Mouse (Mus musculus) hindbrain, embryonic 16.5 days (tissue): ENCODE results near the gene Il1r1. TPM values are rescaled to one million over a fixed set of nuclear protein-coding genes. Genes with fewer than 3 reads are reported as not detected.

ENCODE experiments used
- ATAC-seq: fragments of 200-750 bp; cut with Nextera tagmentation; 2 replicates; pipeline ENCODE4 v1.8.0; 2017; ENCODE audit warnings: moderate TSS enrichment, moderate library complexity
- H3K27ac ChIP-seq: fragments of 300-500 bp; sonication (generic); 2 replicates; pipeline ENCODE4 v1.5.1; 2014; ENCODE audit warnings: low read depth, mild to moderate bottlenecking, control low read depth, low read length, moderate library complexity
- H3K27me3 ChIP-seq: fragments of 300-500 bp; sonication (generic); replicated peaks from 2 replicates; pipeline ENCODE4 v1.6.1; 2014; ENCODE audit warnings: low read length; ENCODE audit not compliant: control insufficient read depth, insufficient read depth
- H3K36me3 ChIP-seq: fragments of 300-500 bp; sonication (generic); 2 replicates; pipeline ENCODE4 v1.6.1; 2014; ENCODE audit warnings: mild to moderate bottlenecking, low read length, moderate library complexity, mixed read lengths; ENCODE audit not compliant: control insufficient read depth, insufficient read depth
- H3K4me1 ChIP-seq: fragments of 300-500 bp; sonication (generic); 2 replicates; pipeline ENCODE4 v1.6.1; 2014; ENCODE audit warnings: low read depth, low read length; ENCODE audit not compliant: control insufficient read depth, insufficient read depth
- H3K4me2 ChIP-seq: fragments of 300-500 bp; sonication (generic); 2 replicates; pipeline ENCODE4 v1.6.1; 2014; ENCODE audit warnings: mild to moderate bottlenecking, low read length, control low read depth, moderate library complexity
- H3K4me3 ChIP-seq: fragments of 300-500 bp; sonication (generic); 2 replicates; pipeline ENCODE4 v1.5.1; 2014; ENCODE audit warnings: mild to moderate bottlenecking, low read length, control low read depth, moderate library complexity
- H3K9ac ChIP-seq: fragments of 300-500 bp; sonication (generic); 2 replicates; pipeline ENCODE4 v1.6.1; 2014; ENCODE audit warnings: low read depth, mild to moderate bottlenecking, control low read depth, low read length, moderate library complexity
- H3K9me3 ChIP-seq: fragments of 300-500 bp; sonication (generic); 2 replicates; pipeline ENCODE4 v1.6.1; 2014; ENCODE audit warnings: mild to moderate bottlenecking, low read length, moderate library complexity; ENCODE audit not compliant: control insufficient read depth
- WGBS: fragments of 180-500 bp; shearing (Covaris S2); extraction: QIAGEN DNeasy Blood & Tissue Kit; methylation state at CpG from one replicate; pipeline ENCODE4 v1.1.7; 2014; 5-methylcytosine and 5-hydroxymethylcytosine counted together
- polyA plus RNA-seq: library from polyadenylated mRNA; unstranded; fragments of >200 nt; fragmentation: Nextera tagmentation; extraction: Ambion mirVana; gene quantifications from 2 replicates; pipeline ENCODE4 v1.2.1, GENCODE M21; 2015

The Il1r1 gene
- polyA plus RNA-seq, 1 experiment from 2014 or later, result 0.75 TPM

DNA sequence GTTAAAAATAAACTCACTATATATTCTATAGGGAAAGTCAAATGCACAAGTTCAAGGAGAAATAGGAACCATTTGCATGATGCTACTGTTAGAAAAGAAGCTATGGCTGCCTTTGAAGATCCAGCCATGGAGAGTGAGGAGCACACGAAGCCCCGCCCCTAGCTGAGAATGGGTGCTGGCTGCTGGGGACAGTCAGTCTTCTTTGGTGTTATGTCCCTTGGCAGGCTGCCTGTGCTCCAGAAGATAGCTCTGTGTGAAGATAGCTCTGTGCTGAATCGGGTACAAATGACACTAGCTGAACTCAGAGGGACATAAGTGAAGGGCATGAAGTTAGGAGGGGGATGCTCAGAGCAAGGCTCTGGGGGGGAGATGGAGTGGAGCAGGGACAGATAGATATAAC lies 86.2 kb downstream of the Il1r1 start:
- no peaks in the 10 kb centered on the region for H3K27me3 ChIP-seq
- ATAC-seq, result no peak

DNA sequence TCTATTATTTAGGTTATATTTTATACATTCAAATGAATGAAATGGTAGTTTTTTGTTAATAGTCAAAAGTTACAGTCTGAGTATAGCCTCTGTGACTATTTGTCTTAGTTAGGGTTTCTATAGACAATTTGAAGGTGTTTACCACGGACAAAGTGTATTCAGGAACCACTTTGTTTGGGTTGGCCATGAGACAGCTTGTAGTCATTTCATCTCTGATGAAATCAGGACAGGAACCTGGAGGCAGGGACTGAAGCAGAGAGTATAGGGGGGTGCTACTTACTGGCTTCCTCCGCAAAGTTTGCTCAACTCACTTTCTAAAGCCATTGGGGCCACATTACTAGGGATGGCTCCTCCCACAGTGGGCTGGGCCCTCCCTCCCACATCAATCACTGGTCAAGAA lies 86.7 kb downstream of the Il1r1 start:
- Histone ChIP-seq H3K36me3 (no peaks in the 10 kb centered on the region), H3K4me1 (no peaks in the 10 kb centered on the region), H3K4me3 (no peak overlapping the region), H3K4me2 (no peak overlapping the region), H3K27ac (no peak overlapping the region), H3K9ac (no peak overlapping the region), H3K9me3 (no peaks in the 10 kb centered on the region), H3K27me3 (no peaks in the 10 kb centered on the region)
- WGBS, result 86% methylated on average over 2 of the region's 2 CpGs
- ATAC-seq, result no peak

More for the DNA sequence above, 86.2 kb downstream of the Il1r1 start:
- no peak overlapping the region for H3K27ac ChIP-seq
- no peaks in the 10 kb centered on the region for H3K4me1 ChIP-seq
- no peak overlapping the region for H3K4me2 ChIP-seq
- H3K4me3 ChIP-seq, result no peak overlapping the region
- no peaks in the 10 kb centered on the region for H3K36me3 ChIP-seq
- no peak overlapping the region for H3K9ac ChIP-seq
- WGBS, result 86% methylated on average over 3 of the region's 3 CpGs
- H3K9me3 ChIP-seq, result no peaks in the 10 kb centered on the region

DNA sequence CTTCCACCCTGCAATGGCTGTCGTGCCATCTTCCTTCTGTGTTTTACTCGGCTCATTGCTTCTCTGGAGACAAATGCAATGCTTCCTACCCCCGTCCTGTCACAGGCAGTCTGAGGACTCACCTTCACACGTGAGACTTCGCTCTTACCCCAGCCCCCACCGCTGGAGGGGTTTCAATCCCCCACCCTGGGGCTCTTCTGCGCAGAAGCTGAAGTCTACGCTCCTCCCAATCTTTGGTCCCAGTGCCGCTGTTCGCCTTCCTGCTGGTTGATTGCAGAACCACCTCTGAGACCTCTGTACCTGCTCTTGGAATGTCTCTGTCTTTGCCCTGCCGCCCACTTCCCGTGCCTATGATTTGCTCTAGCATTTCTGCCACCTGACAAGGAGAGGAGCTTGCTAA lies 89.1 kb downstream of the Il1r1 start:
- Histone ChIP-seq H3K9me3 (no peaks in the 10 kb centered on the region), H3K4me1 (no peaks in the 10 kb centered on the region), H3K9ac (no peak overlapping the region), H3K36me3 (no peaks in the 10 kb centered on the region), H3K27ac (no peak overlapping the region), H3K27me3 (no peaks in the 10 kb centered on the region), H3K4me2 (no peak overlapping the region), H3K4me3 (no peak overlapping the region)
- no peak for ATAC-seq
- WGBS, result 79% methylated on average over 12 of the region's 12 CpGs

DNA sequence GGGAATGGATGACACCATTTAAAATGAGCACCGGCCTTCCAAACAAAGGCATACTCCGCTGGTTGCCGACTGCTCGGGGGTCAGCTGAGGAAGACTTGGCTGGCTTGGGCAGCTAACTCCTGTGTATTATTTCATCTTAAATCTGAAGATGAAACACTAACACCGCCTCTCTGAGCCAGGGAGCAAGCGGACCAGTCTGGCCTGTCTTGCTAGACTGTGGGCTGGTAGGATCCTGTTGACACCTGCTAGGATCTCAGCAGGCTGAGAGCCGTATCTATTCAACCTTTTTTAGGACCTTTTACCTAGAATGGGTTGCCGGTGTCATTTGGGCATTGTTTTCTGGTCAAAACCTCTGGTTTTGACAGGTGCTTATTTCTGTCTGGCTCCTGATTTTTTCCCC lies 92.8 kb downstream of the Il1r1 start:
- 90% methylated on average over 8 of the region's 8 CpGs for WGBS
- no peak overlapping the region for H3K4me3 ChIP-seq
- no peak overlapping the region for H3K9ac ChIP-seq
- ATAC-seq, result no peak
- no peaks in the 10 kb centered on the region for H3K4me1 ChIP-seq
- H3K4me2 ChIP-seq, result no peak overlapping the region
- H3K36me3 ChIP-seq, result no peaks in the 10 kb centered on the region
- H3K27me3 ChIP-seq, result no peaks in the 10 kb centered on the region
- no peaks in the 10 kb centered on the region for H3K9me3 ChIP-seq
- H3K27ac ChIP-seq, result no peak overlapping the region

DNA sequence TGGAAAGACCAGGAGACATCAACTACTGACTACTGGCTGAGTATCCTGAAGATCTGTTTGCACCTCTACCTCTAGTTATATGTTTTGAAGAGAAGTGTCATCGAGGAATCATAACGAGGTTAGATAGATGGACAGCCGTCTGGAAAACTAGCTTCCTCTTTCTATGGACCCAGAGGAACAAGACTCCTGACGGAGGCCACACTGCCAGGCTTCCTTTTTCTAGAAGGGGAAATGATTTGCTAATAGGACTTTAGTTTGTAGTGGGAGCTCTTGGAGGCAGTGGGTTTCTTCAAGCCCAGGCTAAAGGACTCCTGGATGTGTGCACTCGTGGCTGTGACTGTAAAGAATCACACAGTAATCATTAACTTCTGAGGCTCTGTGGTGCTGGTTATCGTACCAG lies 96.9 kb downstream of the Il1r1 start:
- H3K27me3 ChIP-seq, result peaks cover 11% of the 10 kb centered on the region
- H3K9me3 ChIP-seq, result no peaks in the 10 kb centered on the region
- no peak overlapping the region for H3K4me2 ChIP-seq
- no peak overlapping the region for H3K9ac ChIP-seq
- no peaks in the 10 kb centered on the region for H3K36me3 ChIP-seq
- H3K27ac ChIP-seq, result no peak overlapping the region
- WGBS, result 80% methylated on average over 6 of the region's 6 CpGs
- H3K4me3 ChIP-seq, result no peak overlapping the region
- no peak for ATAC-seq
- H3K4me1 ChIP-seq, result peaks cover 9% of the 10 kb centered on the region; the same call in 1 of the 2 replicates

DNA sequence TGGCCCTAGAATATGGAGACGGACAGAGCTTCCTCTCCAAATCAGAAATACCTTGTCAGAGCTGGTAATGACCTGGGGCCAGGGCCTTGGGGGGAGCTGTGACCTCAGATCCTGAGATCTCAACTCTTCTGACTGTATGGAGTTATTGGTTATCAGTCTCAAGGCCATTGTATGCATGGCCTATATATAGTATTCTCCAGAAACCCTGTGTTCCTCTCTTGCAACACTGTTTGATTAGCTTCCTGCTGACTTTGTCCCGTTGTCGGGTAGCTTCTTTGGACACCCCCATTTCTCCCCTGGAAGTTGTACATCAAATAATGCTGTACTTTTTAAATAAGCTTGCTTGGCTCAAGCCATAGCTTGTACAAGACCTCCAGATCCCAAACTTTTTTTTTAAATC lies 97.7 kb downstream of the Il1r1 start:
- H3K27ac ChIP-seq, result no peak overlapping the region
- no peak overlapping the region for H3K4me3 ChIP-seq
- 90% methylated on average over 3 of the region's 3 CpGs for WGBS
- H3K36me3 ChIP-seq, result no peaks in the 10 kb centered on the region
- H3K4me1 ChIP-seq, result peaks cover 9% of the 10 kb centered on the region; the same call in 1 of the 2 replicates
- H3K27me3 ChIP-seq, result peaks cover 13% of the 10 kb centered on the region
- no peaks in the 10 kb centered on the region for H3K9me3 ChIP-seq
- H3K4me2 ChIP-seq, result no peak overlapping the region
- ATAC-seq, result no peak
- H3K9ac ChIP-seq, result no peak overlapping the region

DNA sequence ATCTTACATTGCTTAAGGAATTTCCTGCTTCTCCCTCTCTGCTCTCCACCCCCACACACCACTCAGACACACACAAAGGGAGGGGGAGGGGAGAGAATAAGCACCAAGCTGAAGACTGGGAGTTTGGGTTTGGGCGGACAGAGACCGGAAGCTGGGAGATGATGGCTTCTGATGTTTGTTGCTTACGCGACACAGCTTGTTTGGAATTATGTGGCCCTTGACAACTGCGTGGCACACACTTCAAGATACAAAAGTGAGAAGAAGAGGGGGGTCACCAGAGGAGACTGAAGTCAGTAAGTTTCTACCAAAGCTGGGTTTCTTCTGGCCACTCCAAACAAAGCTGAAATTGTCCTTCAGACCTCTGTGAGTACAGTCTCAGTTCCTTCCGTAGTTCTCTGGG lies 99.6 kb downstream of the Il1r1 start, which contains the start of gene Il1rl2:
Gene Il1rl2 (plus strand): TSS at position 154 of the 400 bp plus-strand sequence.
- ATAC-seq, result no peak
- H3K4me3 ChIP-seq, result peak within 1 kb of the TSS; percentile 44
- 46% methylated on average over 6 of the region's 6 CpGs for WGBS
- H3K9ac ChIP-seq, result peak within 1 kb of the TSS; percentile 50; the same call in 1 of the 2 replicates
- peaks cover 13% of the 10 kb centered on the region for H3K27me3 ChIP-seq
- H3K4me2 ChIP-seq, result peak within 1 kb of the TSS; percentile 90
- H3K36me3 ChIP-seq, result no peaks in the 10 kb centered on the region
- no peaks in the 10 kb centered on the region for H3K9me3 ChIP-seq
- H3K4me1 ChIP-seq, result peaks cover 9% of the 10 kb centered on the region; the same call in 1 of the 2 replicates
- no peak within 1 kb of the TSS for H3K27ac ChIP-seq

DNA sequence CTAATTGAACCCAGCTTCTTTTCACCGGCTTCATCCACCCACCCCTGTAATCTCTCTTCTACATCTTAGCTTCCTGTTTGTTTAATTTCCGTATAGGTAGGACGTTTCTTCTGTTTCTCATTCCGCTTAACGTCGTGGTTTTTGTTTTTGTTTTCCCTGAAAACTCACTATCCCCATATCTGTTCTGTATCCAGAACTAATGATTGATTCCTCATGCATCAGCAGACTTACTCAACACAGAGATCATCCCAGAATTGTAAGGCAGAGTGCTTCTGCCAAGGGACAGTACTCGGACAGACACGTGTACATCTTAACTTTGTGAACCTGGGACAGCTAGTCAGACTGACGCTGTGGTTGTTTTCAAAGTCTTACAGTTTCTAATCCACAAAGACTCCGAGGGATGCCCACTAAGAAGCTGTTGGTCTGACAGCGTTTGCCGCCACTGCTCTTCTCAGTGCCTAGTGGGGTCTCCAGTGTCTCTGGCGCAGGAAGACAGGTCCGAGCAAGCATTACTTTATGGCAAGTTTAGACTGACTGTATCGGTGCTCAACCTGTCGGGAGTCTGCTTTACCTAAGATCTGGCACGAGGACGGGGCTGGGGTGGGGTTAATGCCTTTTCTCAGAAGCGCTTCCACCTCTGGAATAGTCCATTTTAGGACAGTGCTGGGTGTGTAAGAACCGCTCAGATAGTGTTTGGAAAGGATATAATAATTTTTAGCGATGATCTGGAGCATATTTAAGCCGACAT lies 100.2 kb downstream of the Il1r1 start:
- peak overlapping the region; percentile 44 for H3K4me3 ChIP-seq
- no peak for ATAC-seq
- H3K36me3 ChIP-seq, result no peaks in the 10 kb centered on the region
- H3K9me3 ChIP-seq, result no peaks in the 10 kb centered on the region
- peak overlapping the region; percentile 50; the same call in 1 of the 2 replicates for H3K9ac ChIP-seq
- H3K27ac ChIP-seq, result no peak overlapping the region
- H3K4me1 ChIP-seq, result peaks cover 9% of the 10 kb centered on the region; the same call in 1 of the 2 replicates
- H3K27me3 ChIP-seq, result peaks cover 13% of the 10 kb centered on the region
- peak overlapping the region; percentile 90 for H3K4me2 ChIP-seq
- 11% methylated on average over 22 of the region's 22 CpGs for WGBS

DNA sequence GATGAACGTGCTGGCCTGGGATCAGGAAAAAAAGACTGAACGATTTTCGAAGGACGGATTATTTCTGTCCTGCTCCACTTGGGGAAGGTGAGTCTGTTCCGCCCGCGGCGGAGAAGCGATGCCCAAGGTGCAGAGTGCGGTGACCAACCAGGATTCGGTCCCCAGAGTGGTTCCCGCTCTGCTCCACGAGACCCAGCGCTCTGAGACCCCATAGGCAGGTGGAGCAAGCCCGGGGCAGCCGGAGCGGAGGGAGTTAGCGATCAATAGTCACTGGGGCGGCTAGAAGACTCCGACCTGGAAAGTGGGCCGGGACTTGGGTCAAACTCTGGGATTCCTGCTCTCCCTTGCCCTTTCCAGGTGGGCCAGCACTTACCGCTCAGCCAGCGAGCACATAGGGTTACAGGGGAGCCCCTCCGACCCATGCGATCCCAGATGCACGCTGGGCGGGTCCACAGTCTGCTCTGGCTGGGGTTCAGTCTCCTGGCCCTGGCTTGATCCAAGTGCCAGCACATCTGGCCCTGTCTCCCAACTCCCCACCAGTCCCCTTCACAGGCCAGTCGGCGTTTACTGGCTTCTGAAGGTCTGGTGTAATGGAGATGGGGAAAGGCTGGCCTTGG lies 100.9 kb downstream of the Il1r1 start:
- Histone ChIP-seq H3K27ac (no peak overlapping the region), H3K9me3 (no peaks in the 10 kb centered on the region), H3K4me2 (peak overlapping the region; percentile 90), H3K27me3 (peaks cover 13% of the 10 kb centered on the region), H3K4me3 (peak overlapping the region; percentile 44), H3K36me3 (no peaks in the 10 kb centered on the region), H3K9ac (peak overlapping the region; percentile 50), H3K4me1 (peaks cover 9% of the 10 kb centered on the region; the same call in 1 of the 2 replicates)
- WGBS, result 2% methylated on average over 27 of the region's 29 CpGs
- ATAC-seq, result no peak
